Mouse (Mus musculus): ENCODE measurements around the gene Gm13289.
A peak's percentile ranks its signal among the peaks of the same experiment; 100 is the strongest.
"Not testable (repeated sequence)": the region's sequence is repeated elsewhere in the genome, so short reads cannot be mapped to it uniquely, and the experiment has no call there.

The Gm13289 gene

GRCm38 (mm10) chr4:88782335-88782734 is 5.6 kb downstream of the Gm13289 start:
- peak in 1 of 2 experiments; percentile 20 for DNase-seq (ENCODE audit: low spot score in 2 of 2)

- DNase-seq (ENCODE audit: low spot score in 2 of 2), result not testable (repeated sequence)
These were observed 8.7 kb downstream of the Gm13289 start, which contains the start of gene Gm13276 for GRCm38 (mm10) chr4:88785409-88785808. Gene Gm13276 (plus strand): TSS chr4:88785709.

- DNase-seq (ENCODE audit: low spot score in 2 of 2), result peak; percentile 59 to 60
These were observed 11.7 kb downstream of the Gm13289 start, which contains the start of gene Gm13277 for GRCm38 (mm10) chr4:88788402-88788801. Gene Gm13277 (plus strand): TSS chr4:88788632.

- DNase-seq (ENCODE audit: low spot score in 2 of 2), result not testable (repeated sequence)
These were observed 14.5 kb downstream of the Gm13289 start, which contains the start of gene Gm13278 for GRCm38 (mm10) chr4:88791250-88791649. Gene Gm13278 (plus strand): TSS chr4:88791550.

- DNase-seq (ENCODE audit: low spot score in 2 of 2), result peak; percentile 75 to 79
These were observed 17.4 kb downstream of the Gm13289 start, which contains the start of gene Gm13275 for GRCm38 (mm10) chr4:88793936-88794675. Gene Gm13275 (plus strand): TSS chr4:88794487.

GRCm38 (mm10) chr4:88797097-88797496 is 20.4 kb downstream of the Gm13289 start, which contains the start of gene Gm13279:
Gene Gm13279 (plus strand): TSS chr4:88797397.
- DNase-seq (ENCODE audit: low spot score in 2 of 2), result not testable (repeated sequence)

- not testable (repeated sequence) for DNase-seq (ENCODE audit: low spot score in 2 of 2)
These were observed 22.6 kb downstream of the Gm13289 start, which contains the start of gene Gm13285 for GRCm38 (mm10) chr4:88799365-88799764. Gene Gm13285 (plus strand): TSS chr4:88799665.

- DNase-seq (ENCODE audit: low spot score in 2 of 2), result not testable (repeated sequence)
These were observed 26.2 kb downstream of the Gm13289 start, which contains the start of gene Gm13287 for GRCm38 (mm10) chr4:88802954-88803353. Gene Gm13287 (plus strand): TSS chr4:88803254.

- DNase-seq (ENCODE audit: low spot score in 2 of 2), result not testable (repeated sequence)
These were observed 28.5 kb downstream of the Gm13289 start, which contains the start of gene Gm13288 for GRCm38 (mm10) chr4:88805231-88805630. Gene Gm13288 (plus strand): TSS chr4:88805531.

GRCm38 (mm10) chr4:88805761-88806160 is 29.0 kb downstream of the Gm13289 start:
- peak in 1 of 2 experiments; percentile 28 for DNase-seq (ENCODE audit: low spot score in 2 of 2)

GRCm38 (mm10) chr4:88815928-88816327 is 39.2 kb downstream of the Gm13289 start, which contains the start of gene Ifna7:
Gene Ifna7 (plus strand): TSS chr4:88816228.
- DNase-seq (ENCODE audit: low spot score in 2 of 2), result no peak

GRCm38 (mm10) chr4:88819659-88820058 is 42.9 kb downstream of the Gm13289 start, which contains the start of gene Ifna11:
Gene Ifna11 (plus strand): TSS chr4:88819959.
- DNase-seq (ENCODE audit: low spot score in 2 of 2), result no peak

- DNase-seq (ENCODE audit: low spot score in 2 of 2), result no peak
These were observed 46.3 kb downstream of the Gm13289 start for GRCm38 (mm10) chr4:88822995-88823394.
